Mouse (Mus musculus) macrophage (primary cell): ENCODE data around the gene Cmip. TPM values are rescaled to one million over a fixed set of nuclear protein-coding genes. Genes with fewer than 3 reads are reported as not detected.

Source experiments
- H3K27ac ChIP-seq: fragments of 350-480 bp; formaldehyde crosslinking; 2 replicates; pipeline ENCODE4 v1.9.0; 2021
- H3K36me3 ChIP-seq: fragments of 350-480 bp; formaldehyde crosslinking; 2 replicates; pipeline ENCODE4 v1.9.0; 2021; ENCODE audit errors: inconsistent target
- H3K4me3 ChIP-seq: fragments of 350-480 bp; formaldehyde crosslinking; 2 replicates; pipeline ENCODE4 v1.9.0; 2021; ENCODE audit errors: inconsistent target
- H3K79me2 ChIP-seq: fragments of 350-480 bp; formaldehyde crosslinking; 2 replicates; pipeline ENCODE4 v1.9.0; 2021; ENCODE audit errors: inconsistent target
- WGBS: methylation state at CpG from one replicate; pipeline ENCODE4 v1.1.7; 2026; ENCODE audit warnings: inconsistent platforms; ENCODE audit not compliant: missing documents; 5-methylcytosine and 5-hydroxymethylcytosine counted together
- polyA plus RNA-seq: library from polyadenylated mRNA; stranded (reverse); fragments of 250-400 nt; gene quantifications from 3 replicates; pipeline ENCODE4 v1.2.4, GENCODE M21; 2018; ENCODE audit warnings: inconsistent platforms

The Cmip gene
- polyA plus RNA-seq, 1 experiment from 2014 or later, result 47.6 TPM

DNA sequence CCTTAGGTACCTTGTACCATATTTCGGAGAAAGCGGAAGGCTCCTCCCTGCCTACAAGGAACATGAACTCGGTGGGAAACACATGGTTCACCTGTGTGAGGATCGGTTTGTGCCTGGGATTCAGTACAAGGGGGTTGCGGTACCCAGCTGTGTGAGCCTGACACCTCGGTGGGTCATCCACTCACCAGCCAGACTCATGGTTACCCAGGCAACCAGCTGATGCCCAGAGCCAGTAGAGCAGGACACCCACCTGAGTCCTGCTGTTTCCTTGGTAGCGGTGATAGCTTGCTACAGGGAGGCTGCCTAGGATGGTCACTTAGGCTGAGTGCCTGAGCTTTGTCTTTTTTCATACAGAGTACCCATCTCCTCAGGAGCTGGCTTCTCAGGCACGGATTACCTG lies 142.4 kb downstream of the Cmip start:
- Histone ChIP-seq H3K4me3 (no peak overlapping the region), H3K36me3 (peaks cover 15% of the 10 kb centered on the region; the same call in 1 of the 2 replicates), H3K27ac (no peak overlapping the region), H3K79me2 (peaks cover 100% of the 10 kb centered on the region)
- WGBS, result 96% methylated on average over 8 of the region's 8 CpGs

DNA sequence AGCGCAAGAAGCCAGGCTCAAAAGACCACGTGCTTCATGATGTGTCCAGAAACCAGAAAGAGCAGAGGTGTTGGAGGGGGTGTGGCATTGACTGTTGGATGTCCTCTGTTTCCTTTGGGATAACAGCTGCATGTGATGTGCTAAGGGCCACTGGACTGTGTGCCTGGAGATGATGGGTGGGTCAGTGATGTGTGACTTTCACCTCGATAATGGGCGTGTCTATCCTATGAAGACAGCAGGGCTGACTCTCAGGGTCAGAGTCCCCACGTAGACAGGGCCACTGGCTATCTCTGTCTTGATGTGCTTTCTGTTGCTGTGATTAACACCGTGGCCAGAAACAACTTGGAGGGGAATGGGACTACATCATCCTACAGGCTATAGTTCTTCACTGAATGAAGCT lies 144.0 kb downstream of the Cmip start:
- WGBS, result 92% methylated on average over 6 of the region's 6 CpGs
- Histone ChIP-seq H3K4me3 (no peak overlapping the region), H3K36me3 (peaks cover 7% of the 10 kb centered on the region; the same call in 1 of the 2 replicates), H3K27ac (no peak overlapping the region), H3K79me2 (peaks cover 100% of the 10 kb centered on the region)

- H3K36me3 ChIP-seq, result peaks cover 7% of the 10 kb centered on the region; the same call in 1 of the 2 replicates
- peaks cover 100% of the 10 kb centered on the region for H3K79me2 ChIP-seq
- WGBS, result 92% methylated on average over 14 of the region's 14 CpGs
- no peak overlapping the region for H3K4me3 ChIP-seq
- H3K27ac ChIP-seq, result no peak overlapping the region
Observed at GRCm38 (mm10) chr8:117401880-117402279, 145.0 kb downstream of the Cmip start.

GRCm38 (mm10) chr8:117402911-117403704 lies 146.2 kb downstream of the Cmip start:
- WGBS, result 94% methylated on average over 9 of the region's 9 CpGs
- Histone ChIP-seq H3K36me3 (peaks cover 7% of the 10 kb centered on the region; the same call in 1 of the 2 replicates), H3K4me3 (no peak overlapping the region), H3K79me2 (peaks cover 100% of the 10 kb centered on the region), H3K27ac (no peak overlapping the region)

DNA sequence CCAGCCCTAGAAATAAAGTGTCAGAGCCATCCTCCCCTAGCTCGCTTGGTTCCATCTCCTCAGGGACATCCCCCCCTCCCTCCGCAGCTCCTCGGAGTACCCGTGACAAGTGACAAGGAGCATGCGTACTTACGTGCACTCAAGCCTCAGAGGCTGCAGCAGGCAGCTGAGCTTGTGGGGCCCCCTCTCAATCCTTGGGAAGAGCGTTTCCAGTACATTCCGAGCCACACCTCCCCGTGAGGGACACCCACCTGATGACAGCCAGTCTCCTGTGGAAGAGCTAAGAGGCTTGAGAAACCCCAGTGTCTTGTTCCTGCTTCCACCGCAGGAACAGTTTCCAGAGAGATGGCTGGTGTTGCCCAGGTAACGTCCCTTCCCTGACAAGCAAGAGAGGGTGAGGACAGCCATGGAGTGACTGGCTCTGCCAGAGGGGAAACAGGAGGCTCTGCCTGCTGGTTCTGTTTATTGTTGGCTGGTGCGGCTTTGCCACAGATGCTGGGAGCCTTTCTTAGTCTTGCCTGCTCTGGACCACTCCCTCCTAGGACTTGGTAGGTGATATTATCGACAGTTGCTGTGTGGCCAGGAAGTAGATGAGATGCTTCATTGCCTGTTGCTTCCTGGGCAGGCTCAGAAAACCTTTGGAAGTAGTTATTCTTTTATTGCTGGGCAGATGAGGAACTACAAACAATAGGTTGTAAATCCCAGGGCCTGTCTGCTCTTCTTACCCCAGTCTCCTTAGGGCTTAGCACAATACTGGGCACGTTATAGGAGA lies 147.0 kb downstream of the Cmip start:
- 83% methylated on average over 14 of the region's 14 CpGs for WGBS
- H3K36me3 ChIP-seq, result peaks cover 4% of the 10 kb centered on the region; the same call in 1 of the 2 replicates

GRCm38 (mm10) chr8:117406081-117406480 lies 149.2 kb downstream of the Cmip start:
- H3K79me2 ChIP-seq, result peaks cover 100% of the 10 kb centered on the region
- no peak overlapping the region for H3K27ac ChIP-seq
- H3K36me3 ChIP-seq, result no peaks in the 10 kb centered on the region
- no peak overlapping the region for H3K4me3 ChIP-seq
- 91% methylated on average over 3 of the region's 3 CpGs for WGBS

More for the DNA sequence above, 147.0 kb downstream of the Cmip start:
- Histone ChIP-seq H3K79me2 (peaks cover 100% of the 10 kb centered on the region), H3K4me3 (no peak overlapping the region), H3K27ac (no peak overlapping the region)

- Histone ChIP-seq H3K27ac (no peak overlapping the region), H3K4me3 (no peak overlapping the region), H3K36me3 (peaks cover 16% of the 10 kb centered on the region; the same call in 1 of the 2 replicates), H3K79me2 (peaks cover 99% of the 10 kb centered on the region)
- WGBS, result 93% methylated on average over 6 of the region's 7 CpGs
Observed at GRCm38 (mm10) chr8:117408634-117409033, 151.8 kb downstream of the Cmip start.

DNA sequence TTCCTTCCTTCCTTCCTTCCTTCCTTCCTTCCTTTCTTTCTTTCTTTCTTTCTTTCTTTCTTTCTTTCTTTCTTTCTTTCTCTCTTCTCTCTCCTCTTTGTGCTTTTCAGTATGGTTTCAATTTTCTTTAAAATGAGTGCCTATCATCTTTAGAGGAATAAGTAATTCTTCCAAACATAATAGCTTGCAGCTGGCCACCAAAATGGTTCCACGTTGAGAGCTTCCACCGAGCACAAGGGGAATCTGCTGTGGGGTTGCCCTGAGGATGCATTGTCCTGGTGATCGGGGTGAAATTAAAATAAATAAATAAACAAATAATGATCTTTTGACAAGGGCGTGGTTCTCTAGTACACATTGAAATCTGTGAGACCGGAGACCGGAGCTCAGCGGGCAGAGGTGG lies 152.2 kb downstream of the Cmip start:
- 100% methylated on average over 6 of the region's 7 CpGs for WGBS
- H3K36me3 ChIP-seq, result peaks cover 16% of the 10 kb centered on the region; the same call in 1 of the 2 replicates
- H3K4me3 ChIP-seq, result no peak overlapping the region
- no peak overlapping the region for H3K27ac ChIP-seq
- H3K79me2 ChIP-seq, result peaks cover 99% of the 10 kb centered on the region

GRCm38 (mm10) chr8:117410391-117410790 lies 153.5 kb downstream of the Cmip start:
- Histone ChIP-seq H3K27ac (no peak overlapping the region), H3K36me3 (peaks cover 25% of the 10 kb centered on the region; the same call in 1 of the 2 replicates), H3K4me3 (no peak overlapping the region), H3K79me2 (peaks cover 87% of the 10 kb centered on the region)
- 98% methylated on average over 10 of the region's 10 CpGs for WGBS

- 96% methylated on average over 8 of the region's 10 CpGs for WGBS
- Histone ChIP-seq H3K36me3 (peaks cover 30% of the 10 kb centered on the region; the same call in 1 of the 2 replicates), H3K27ac (no peak overlapping the region), H3K79me2 (peaks cover 87% of the 10 kb centered on the region), H3K4me3 (no peak overlapping the region)
Observed at GRCm38 (mm10) chr8:117410901-117411300, 154.0 kb downstream of the Cmip start.

DNA sequence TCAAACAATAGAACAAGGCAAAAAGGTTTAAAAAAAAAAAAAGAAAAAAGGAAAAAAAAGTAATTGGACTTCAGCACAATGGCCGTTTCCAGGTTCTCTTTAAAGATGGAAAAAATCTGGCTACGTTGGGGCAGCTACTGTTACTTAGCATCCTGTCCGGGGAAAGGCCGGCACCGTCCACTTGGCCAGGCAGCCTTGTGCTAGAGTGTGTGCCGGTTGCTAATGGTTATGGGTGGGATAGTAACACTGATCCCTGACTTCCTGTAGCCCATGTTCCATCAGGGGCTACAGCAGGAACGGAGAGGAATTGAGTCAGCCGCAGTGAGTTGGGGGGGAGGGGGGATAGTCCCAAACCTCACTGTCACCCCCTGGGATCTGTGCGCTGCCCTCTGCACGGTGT lies 155.4 kb downstream of the Cmip start:
- no peak overlapping the region for H3K27ac ChIP-seq
- peaks cover 44% of the 10 kb centered on the region; the same call in 1 of the 2 replicates for H3K36me3 ChIP-seq
- H3K79me2 ChIP-seq, result peaks cover 87% of the 10 kb centered on the region
- no peak overlapping the region for H3K4me3 ChIP-seq
- 97% methylated on average over 6 of the region's 10 CpGs for WGBS

GRCm38 (mm10) chr8:117417830-117418229 lies 161.0 kb downstream of the Cmip start:
- H3K4me3 ChIP-seq, result no peak overlapping the region
- WGBS, result 91% methylated on average over 9 of the region's 9 CpGs
- no peak overlapping the region for H3K27ac ChIP-seq
- peaks cover 62% of the 10 kb centered on the region; the same call in 1 of the 2 replicates for H3K79me2 ChIP-seq
- peaks cover 70% of the 10 kb centered on the region for H3K36me3 ChIP-seq

DNA sequence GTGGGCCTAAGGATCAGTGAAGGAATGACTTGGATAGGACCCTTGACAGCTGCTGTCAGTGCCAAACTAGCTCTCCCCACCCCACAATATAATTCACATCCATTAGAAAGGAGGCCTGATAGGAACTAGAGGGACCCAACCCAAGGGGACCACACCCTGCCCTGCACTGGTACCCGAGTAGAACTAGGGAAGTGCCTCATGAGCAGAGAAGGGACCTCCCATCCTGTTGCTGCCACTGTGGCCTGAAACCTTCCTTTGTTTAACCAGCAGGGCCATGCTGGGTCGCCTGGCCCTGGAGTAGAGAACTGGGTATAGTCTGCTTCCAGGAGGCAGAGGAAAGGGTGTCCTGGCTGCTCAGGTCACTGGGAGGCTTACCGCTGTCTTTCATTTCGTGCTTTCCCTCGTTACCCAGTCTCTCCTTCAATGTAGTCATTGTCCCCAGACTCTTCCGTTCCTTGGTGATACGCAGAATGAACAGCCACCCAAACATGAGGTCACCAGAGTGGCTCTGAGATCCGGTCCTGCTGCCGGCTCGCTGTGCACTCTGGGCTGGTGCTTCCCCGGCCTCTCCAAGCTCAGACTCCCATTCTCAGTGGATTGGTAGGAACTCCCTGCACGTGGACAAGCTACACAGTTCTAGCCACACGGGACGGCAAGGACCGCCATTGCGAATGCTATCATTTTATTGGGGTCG lies 164.1 kb downstream of the Cmip start:
- Histone ChIP-seq H3K36me3 (peaks cover 79% of the 10 kb centered on the region), H3K4me3 (no peak overlapping the region), H3K79me2 (peaks cover 44% of the 10 kb centered on the region; the same call in 1 of the 2 replicates), H3K27ac (no peak overlapping the region)
- WGBS, result 84% methylated on average over 13 of the region's 17 CpGs

GRCm38 (mm10) chr8:117421838-117422237 lies 165.0 kb downstream of the Cmip start:
- WGBS, result 94% methylated on average over 5 of the region's 5 CpGs
- no peak overlapping the region for H3K4me3 ChIP-seq
- peaks cover 35% of the 10 kb centered on the region; the same call in 1 of the 2 replicates for H3K79me2 ChIP-seq
- no peak overlapping the region for H3K27ac ChIP-seq
- peaks cover 79% of the 10 kb centered on the region for H3K36me3 ChIP-seq
